Comparison of ENCODE assay signal across 14 mouse cellular contexts in genomic region chr17:45896922-45897302, GRCm38 (mm10).
DNase-seq lines count a peak whose midpoint lies in the region; ATAC-seq and TF ChIP-seq lines count a peak whose summit lies in the region.
"Had no signal": no experiment of that assay in that cellular context is flagged by ENCODE, and none has a peak within 500 bp of the region (broad histone marks: within the 10 kb centered on the region; RNA-seq: fewer than 3 reads in every experiment).

No protein-coding gene starts in this region.

- DNase-seq in gastrocnemius, adult 2 months: no peak
- DNase-seq in gastrocnemius, postnatal 25 days: no peak
- DNase-seq in liver, adult 2 months (ENCODE audit: extremely low read depth, low read depth, low spot score): no peak
- DNase-seq in stomach, postnatal 0 days (ENCODE audit: low spot score): peak; percentile 30
- DNase-seq in left cerebral cortex, adult 2 months (ENCODE audit: extremely low spot score in 1 of 2, low spot score in 2 of 2): no peak
- DNase-seq: gastrocnemius, postnatal 10 days; kidney, adult 11 months; layer of hippocampus, postnatal 36 days had no signal

- no peaks in the 10 kb centered on the region for H3K79me2 ChIP-seq in liver, adult 2 months (ENCODE audit: control insufficient read depth, insufficient read depth, low read length)

- no peak overlapping the region for H3K4me3 ChIP-seq in gastrocnemius, adult 2 months
- no peak overlapping the region for H3K4me3 ChIP-seq in liver, adult 2 months (ENCODE audit: insufficient read depth, low read depth, low read length)
- H3K4me3 ChIP-seq in liver, embryonic 12.5 days: no peak overlapping the region
- H3K4me3 ChIP-seq in neural tube, embryonic 12.5 days: no peak overlapping the region
- no peak overlapping the region for H3K4me3 ChIP-seq in neural tube, embryonic 15.5 days (replicated peaks)
- no peak overlapping the region for H3K4me3 ChIP-seq in stomach, postnatal 0 days (ENCODE audit: low read depth, low read length)
- no peak overlapping the region for H3K4me3 ChIP-seq in left cerebral cortex, adult 2 months
- H3K4me3 ChIP-seq: embryonic facial prominence, embryonic 13.5 days; midbrain, embryonic 12.5 days had no signal

- no peaks in the 10 kb centered on the region for H3K4me1 ChIP-seq in liver, adult 2 months (ENCODE audit: control insufficient read depth, insufficient read depth, low read length)
- H3K4me1 ChIP-seq in liver, embryonic 12.5 days: no peaks in the 10 kb centered on the region
- H3K4me1 ChIP-seq in neural tube, embryonic 12.5 days: peaks cover 14% of the 10 kb centered on the region
- H3K4me1 ChIP-seq in neural tube, embryonic 15.5 days: peaks cover 18% of the 10 kb centered on the region
- H3K4me1 ChIP-seq in stomach, postnatal 0 days (replicated peaks; ENCODE audit: control insufficient read depth, insufficient read depth): no peaks in the 10 kb centered on the region

- H3K4me2 ChIP-seq in liver, embryonic 12.5 days: no peak overlapping the region
- no peak overlapping the region for H3K4me2 ChIP-seq in neural tube, embryonic 12.5 days (replicated peaks)
- no peak overlapping the region for H3K4me2 ChIP-seq in neural tube, embryonic 15.5 days
- no peak overlapping the region for H3K4me2 ChIP-seq in stomach, postnatal 0 days (replicated peaks; ENCODE audit: low read depth)
- H3K4me2 ChIP-seq: embryonic facial prominence, embryonic 13.5 days; heart, embryonic 11.5 days; midbrain, embryonic 12.5 days had no signal

- H3K27ac ChIP-seq in gastrocnemius, adult 2 months: peak overlapping the region; percentile 64
- H3K27ac ChIP-seq in liver, adult 2 months (replicated peaks; ENCODE audit: insufficient read depth, low read depth, low read length): no peak overlapping the region
- H3K27ac ChIP-seq in liver, embryonic 12.5 days: no peak overlapping the region
- H3K27ac ChIP-seq in neural tube, embryonic 12.5 days: no peak overlapping the region
- H3K27ac ChIP-seq in neural tube, embryonic 15.5 days (replicated peaks): no peak overlapping the region
- no peak overlapping the region for H3K27ac ChIP-seq in stomach, postnatal 0 days (replicated peaks)
- no peak overlapping the region for H3K27ac ChIP-seq in left cerebral cortex, adult 2 months
- H3K27ac ChIP-seq: embryonic facial prominence, embryonic 13.5 days; midbrain, embryonic 12.5 days had no signal

- H3K9ac ChIP-seq in liver, adult 2 months (ENCODE audit: low read depth, low read length): no peak overlapping the region
- H3K9ac ChIP-seq in liver, embryonic 12.5 days: no peak overlapping the region
- H3K9ac ChIP-seq in neural tube, embryonic 12.5 days: no peak overlapping the region
- H3K9ac ChIP-seq in neural tube, embryonic 15.5 days (replicated peaks): no peak overlapping the region
- H3K9ac ChIP-seq in stomach, postnatal 0 days (ENCODE audit: low read length): no peak overlapping the region
- H3K9ac ChIP-seq: embryonic facial prominence, embryonic 13.5 days; midbrain, embryonic 12.5 days had no signal

- TF ChIP-seq CTCF in gastrocnemius, adult 2 months (IDR thresholded peaks at IDR 0.05): peak; percentile 18; the same call in 1 of the 2 replicates
- peak; percentile 55 for TF ChIP-seq CTCF in liver, adult 2 months (IDR thresholded peaks at IDR 0.05; ENCODE audit: low read depth, low read length)
- peak; percentile 54 for TF ChIP-seq CTCF in stomach, postnatal 0 days (IDR thresholded peaks at IDR 0.05; ENCODE audit: low read depth)
- no peak for TF ChIP-seq CTCF in left cerebral cortex, adult 2 months (IDR thresholded peaks at IDR 0.05)

- H3K9me3 ChIP-seq in liver, embryonic 12.5 days (replicated peaks): no peaks in the 10 kb centered on the region
- H3K9me3 ChIP-seq in neural tube, embryonic 12.5 days: 0 out of 2 replicates have a peak, but pooled peaks cover 6% of the 10 kb centered on the region
- H3K9me3 ChIP-seq in neural tube, embryonic 15.5 days (replicated peaks): no peaks in the 10 kb centered on the region
- no peaks in the 10 kb centered on the region for H3K9me3 ChIP-seq in stomach, postnatal 0 days (ENCODE audit: control insufficient read depth, low read length)
- H3K9me3 ChIP-seq: midbrain, embryonic 12.5 days had no signal

- no peak for TF ChIP-seq POLR2A in liver, adult 2 months (IDR thresholded peaks at IDR 0.05; ENCODE audit: extremely low read depth, insufficient read depth, low read length)

- intact Hi-C loops in gastrocnemius, adult 2 months (cut with DNase I): no loop called here
- intact Hi-C loops in left cerebral cortex, adult 2 months (cut with DNase I): no loop called here

- 74% methylated on average over 4 of the region's 4 CpGs for WGBS in liver, adult 2 months
- 68% methylated on average over 4 of the region's 4 CpGs for WGBS in liver, embryonic 12.5 days (ENCODE audit: insufficient replicate concordance)
- WGBS in neural tube, embryonic 12.5 days: 49% methylated on average over 4 of the region's 4 CpGs
- 48% methylated on average over 4 of the region's 4 CpGs for whole genome bisulfite sequencing in neural tube, embryonic 15.5 days
- 71% methylated on average over 4 of the region's 4 CpGs for WGBS in stomach, postnatal 0 days

- no peak for ATAC-seq in liver, embryonic 12.5 days
- ATAC-seq in neural tube, embryonic 12.5 days (ENCODE audit: low FRiP score, low read depth): peak; percentile 41; the same call in 1 of the 2 replicates
- ATAC-seq in neural tube, embryonic 15.5 days (ENCODE audit: low FRiP score): no peak
- 0 out of 2 replicates have a peak, but pooled peaks have one; percentile 35 for ATAC-seq in stomach, postnatal 0 days (ENCODE audit: low FRiP score, low TSS enrichment)

- H3K36me3 ChIP-seq in liver, adult 2 months (ENCODE audit: control insufficient read depth, insufficient read depth, low read length): no peaks in the 10 kb centered on the region
- no peaks in the 10 kb centered on the region for H3K36me3 ChIP-seq in liver, embryonic 12.5 days
- H3K36me3 ChIP-seq in neural tube, embryonic 12.5 days: no peaks in the 10 kb centered on the region
- H3K36me3 ChIP-seq in neural tube, embryonic 15.5 days: no peaks in the 10 kb centered on the region
- H3K36me3 ChIP-seq in stomach, postnatal 0 days (ENCODE audit: control insufficient read depth, insufficient read depth, low read length): no peaks in the 10 kb centered on the region
- H3K36me3 ChIP-seq: embryonic facial prominence, embryonic 13.5 days; midbrain, embryonic 12.5 days had no signal

- no peaks in the 10 kb centered on the region for H3K27me3 ChIP-seq in liver, adult 2 months (ENCODE audit: control insufficient read depth, insufficient read depth, low read length)
- no peaks in the 10 kb centered on the region; the same call in 1 of the 2 replicates for H3K27me3 ChIP-seq in liver, embryonic 12.5 days (replicated peaks)
- H3K27me3 ChIP-seq in neural tube, embryonic 12.5 days (replicated peaks): no peaks in the 10 kb centered on the region
- H3K27me3 ChIP-seq in neural tube, embryonic 15.5 days (replicated peaks): no peaks in the 10 kb centered on the region
- H3K27me3 ChIP-seq in stomach, postnatal 0 days (ENCODE audit: control insufficient read depth, insufficient read depth, low read length): no peaks in the 10 kb centered on the region
- H3K27me3 ChIP-seq: embryonic facial prominence, embryonic 13.5 days; midbrain, embryonic 12.5 days had no signal

- TF ChIP-seq EP300 in stomach, postnatal 0 days (optimal IDR thresholded peaks at IDR 0.05): no peak

Comparison
In these comparisons a context has a peak if more than half of its experiments do, and no peak if none do; other contexts are left out.
1. ATAC-seq: peak in neural tube, embryonic 12.5 days (single experiment) and stomach, postnatal 0 days (single experiment); none in liver, embryonic 12.5 days (single experiment) and neural tube, embryonic 15.5 days (single experiment).